Mouse (Mus musculus) forebrain, embryonic 15.5 days (tissue): Measurements from ENCODE around the gene Gria2. TPM values are rescaled to one million over a fixed set of nuclear protein-coding genes. Genes with fewer than 3 reads are reported as not detected.

Experiments
- ATAC-seq: fragments of 200-750 bp; cut with Nextera tagmentation; replicated peaks from 2 replicates; pipeline ENCODE4 v1.8.0; 2017; ENCODE audit warnings: mild to moderate bottlenecking, moderate TSS enrichment, moderate library complexity
- H3K27ac ChIP-seq: fragments of 300-500 bp; sonication (generic); replicated peaks from 2 replicates; pipeline ENCODE4 v1.5.1; 2015; ENCODE audit warnings: mild to moderate bottlenecking, inconsistent platforms
- H3K27me3 ChIP-seq: fragments of 300-500 bp; sonication (generic); 2 replicates; pipeline ENCODE4 v1.6.1; 2015; ENCODE audit warnings: inconsistent platforms
- H3K36me3 ChIP-seq: fragments of 300-500 bp; sonication (generic); 2 replicates; pipeline ENCODE4 v1.6.1; 2015; ENCODE audit warnings: mild to moderate bottlenecking, inconsistent platforms
- H3K4me1 ChIP-seq: fragments of 300-500 bp; sonication (generic); 2 replicates; pipeline ENCODE4 v1.6.1; 2015; ENCODE audit warnings: inconsistent platforms
- H3K4me2 ChIP-seq: fragments of 300-500 bp; sonication (generic); replicated peaks from 2 replicates; pipeline ENCODE4 v1.6.1; 2015; ENCODE audit warnings: mild to moderate bottlenecking, inconsistent platforms
- H3K4me3 ChIP-seq: fragments of 300-500 bp; sonication (generic); 2 replicates; pipeline ENCODE4 v1.5.1; 2015; ENCODE audit warnings: mild to moderate bottlenecking, inconsistent platforms
- H3K9ac ChIP-seq: fragments of 300-500 bp; sonication (generic); replicated peaks from 2 replicates; pipeline ENCODE4 v1.6.1; 2015; ENCODE audit warnings: mild to moderate bottlenecking, inconsistent platforms
- H3K9me3 ChIP-seq: fragments of 300-500 bp; sonication (generic); 2 replicates; pipeline ENCODE4 v1.6.1; 2016; ENCODE audit warnings: inconsistent platforms
- WGBS: fragments of 180-500 bp; shearing (Covaris S2); methylation state at CpG from one replicate; pipeline ENCODE4 v1.1.7; 2015; ENCODE audit warnings: mixed read lengths; 5-methylcytosine and 5-hydroxymethylcytosine counted together
- polyA plus RNA-seq: library from polyadenylated mRNA; unstranded; fragments of >200 nt; fragmentation: Nextera tagmentation; extraction: Ambion mirVana; gene quantifications from 2 replicates; pipeline ENCODE4 v1.2.1, GENCODE M21; 2015

The Gria2 gene
- polyA plus RNA-seq: 198 and 222 TPM in 2 replicates

- H3K27ac ChIP-seq: peak within 1 kb of the TSS; percentile 98
- H3K9ac ChIP-seq: peak within 1 kb of the TSS; percentile 86
- no peaks in the 10 kb centered on the region for H3K9me3 ChIP-seq
- peak within 1 kb of the TSS; percentile 76 for H3K4me2 ChIP-seq
- no peaks in the 10 kb centered on the region for H3K27me3 ChIP-seq
- under 1% methylated on average over 35 of the region's 35 CpGs for WGBS
- H3K36me3 ChIP-seq: no peaks in the 10 kb centered on the region
- H3K4me1 ChIP-seq: peaks cover 30% of the 10 kb centered on the region
- peak; percentile 94 for ATAC-seq
- peak within 1 kb of the TSS; percentile 89 for H3K4me3 ChIP-seq
These were observed at the start of gene Gria2 for GRCm38 (mm10) chr3:80802596-80803081. Gene Gria2, minus strand, starts transcription at chr3:80802835.

DNA sequence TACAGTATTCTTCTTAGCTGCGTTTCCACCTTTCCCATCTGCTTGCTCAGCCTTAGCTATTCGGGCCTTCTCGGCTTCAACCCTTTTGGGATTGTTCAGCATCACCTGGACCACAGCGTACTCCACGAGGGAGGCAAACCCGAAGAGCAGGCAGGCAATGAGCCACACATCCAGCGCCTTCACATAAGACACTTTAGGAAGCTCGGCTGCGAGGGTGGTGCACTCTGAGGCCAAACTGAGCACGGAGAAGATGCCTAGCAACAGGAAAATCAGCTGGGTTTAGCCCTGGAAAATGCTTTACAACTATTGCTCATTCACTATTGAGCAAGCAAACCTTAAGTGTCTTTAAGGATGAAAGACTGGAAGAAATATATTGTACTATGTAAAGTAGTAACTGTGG, 48.3 kb upstream of the Gria2 start:
- no peak overlapping the region for H3K4me2 ChIP-seq
- no peak for ATAC-seq
- H3K9ac ChIP-seq: no peak overlapping the region
- no peaks in the 10 kb centered on the region for H3K9me3 ChIP-seq
- H3K27ac ChIP-seq: no peak overlapping the region
- H3K4me3 ChIP-seq: no peak overlapping the region
- H3K27me3 ChIP-seq: no peaks in the 10 kb centered on the region
- no peaks in the 10 kb centered on the region for H3K4me1 ChIP-seq
- H3K36me3 ChIP-seq: no peaks in the 10 kb centered on the region
- 90% methylated on average over 10 of the region's 10 CpGs for WGBS

GRCm38 (mm10) chr3:80845634-80846033, 43.0 kb upstream of the Gria2 start:
- Histone ChIP-seq H3K9ac (no peak overlapping the region), H3K4me1 (no peaks in the 10 kb centered on the region), H3K4me2 (no peak overlapping the region), H3K4me3 (no peak overlapping the region), H3K9me3 (no peaks in the 10 kb centered on the region), H3K27ac (no peak overlapping the region), H3K27me3 (no peaks in the 10 kb centered on the region), H3K36me3 (no peaks in the 10 kb centered on the region)
- 83% methylated on average over 2 of the region's 2 CpGs for WGBS
- no peak for ATAC-seq

GRCm38 (mm10) chr3:80839845-80840244, 37.2 kb upstream of the Gria2 start:
- H3K27me3 ChIP-seq: no peaks in the 10 kb centered on the region
- no peak for ATAC-seq
- no peak overlapping the region for H3K4me3 ChIP-seq
- no peaks in the 10 kb centered on the region for H3K36me3 ChIP-seq
- H3K27ac ChIP-seq: no peak overlapping the region
- no peak overlapping the region for H3K9ac ChIP-seq
- no peaks in the 10 kb centered on the region for H3K4me1 ChIP-seq
- WGBS: 78% methylated on average over 5 of the region's 5 CpGs
- H3K9me3 ChIP-seq: no peaks in the 10 kb centered on the region
- H3K4me2 ChIP-seq: no peak overlapping the region

DNA sequence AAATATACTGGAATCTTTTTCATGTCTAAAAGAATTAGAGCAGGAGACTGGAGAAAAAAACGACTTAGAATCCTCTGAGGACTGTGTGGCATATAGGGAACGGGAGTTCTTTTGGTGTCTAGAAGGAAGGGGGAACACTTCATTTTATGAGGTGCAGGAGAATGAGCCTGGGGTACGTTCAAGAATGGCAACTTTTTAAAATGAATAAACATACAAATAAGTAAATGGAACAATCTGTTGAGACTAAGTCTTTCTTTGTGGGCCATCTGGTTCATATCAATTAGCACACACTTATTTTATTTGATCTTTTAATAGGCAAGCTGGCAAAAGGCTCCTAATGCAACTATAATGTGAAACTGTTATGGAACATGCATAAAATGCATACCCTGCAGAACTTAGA, 34.9 kb upstream of the Gria2 start:
- H3K4me1 ChIP-seq: no peaks in the 10 kb centered on the region
- no peak overlapping the region for H3K27ac ChIP-seq
- no peak for ATAC-seq
- 53% methylated on average over 3 of the region's 3 CpGs for WGBS
- H3K9ac ChIP-seq: no peak overlapping the region
- H3K4me3 ChIP-seq: no peak overlapping the region
- H3K27me3 ChIP-seq: no peaks in the 10 kb centered on the region
- H3K36me3 ChIP-seq: no peaks in the 10 kb centered on the region
- no peaks in the 10 kb centered on the region for H3K9me3 ChIP-seq
- H3K4me2 ChIP-seq: no peak overlapping the region

GRCm38 (mm10) chr3:80823975-80824374, 21.3 kb upstream of the Gria2 start:
- no peak for ATAC-seq
- Histone ChIP-seq H3K9me3 (no peaks in the 10 kb centered on the region), H3K4me3 (no peak overlapping the region), H3K9ac (no peak overlapping the region), H3K4me2 (no peak overlapping the region), H3K27ac (no peak overlapping the region), H3K36me3 (no peaks in the 10 kb centered on the region), H3K27me3 (no peaks in the 10 kb centered on the region), H3K4me1 (no peaks in the 10 kb centered on the region)
- WGBS: 94% methylated on average over 1 of the region's 1 CpGs

DNA sequence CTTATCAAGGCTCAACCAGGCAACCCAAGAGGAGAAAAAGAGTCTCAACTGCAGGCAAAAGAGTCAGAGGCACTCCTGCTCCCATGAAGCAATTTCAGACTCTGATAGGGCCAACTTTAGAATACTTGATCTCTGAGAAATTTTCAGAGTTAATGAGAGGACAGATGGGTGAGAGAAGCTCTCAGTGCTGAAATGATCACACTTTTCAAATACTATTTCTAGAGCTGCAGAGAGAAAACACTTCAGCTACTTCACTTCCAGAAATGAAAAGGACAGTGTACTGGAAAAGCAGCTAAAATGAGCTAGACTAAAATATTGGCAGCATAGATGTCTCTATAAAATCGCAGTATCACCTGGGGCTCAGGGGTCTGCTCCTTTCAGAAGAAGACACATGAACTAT, 16.0 kb upstream of the Gria2 start:
- no peak overlapping the region for H3K27ac ChIP-seq
- H3K4me2 ChIP-seq: no peak overlapping the region
- ATAC-seq: no peak
- no peaks in the 10 kb centered on the region for H3K27me3 ChIP-seq
- WGBS: 96% methylated on average over 1 of the region's 1 CpGs
- no peaks in the 10 kb centered on the region for H3K9me3 ChIP-seq
- no peak overlapping the region for H3K9ac ChIP-seq
- H3K4me3 ChIP-seq: no peak overlapping the region
- H3K36me3 ChIP-seq: no peaks in the 10 kb centered on the region
- H3K4me1 ChIP-seq: no peaks in the 10 kb centered on the region

DNA sequence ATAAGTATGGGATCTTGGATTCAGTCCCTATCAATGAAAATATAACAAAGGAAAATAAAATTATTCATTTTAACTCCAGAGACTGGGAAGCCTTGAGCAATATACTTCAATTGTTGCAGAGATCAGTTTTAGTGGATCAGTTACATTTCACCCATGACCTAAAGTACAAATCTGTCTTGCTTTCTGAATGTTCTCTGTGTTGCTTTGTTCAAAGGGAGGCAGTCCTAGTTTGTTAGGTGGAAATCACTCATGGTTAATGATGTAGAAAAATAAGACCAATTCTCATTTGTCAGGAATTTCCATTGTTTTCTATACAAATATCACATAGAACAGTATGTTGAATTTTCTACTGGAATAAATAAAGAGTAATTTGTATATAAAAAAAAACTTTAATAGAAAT, 11.1 kb upstream of the Gria2 start:
- no peaks in the 10 kb centered on the region for H3K4me1 ChIP-seq

GRCm38 (mm10) chr3:80812237-80812636, 9.6 kb upstream of the Gria2 start:
- H3K4me1 ChIP-seq: no peaks in the 10 kb centered on the region
- H3K4me2 ChIP-seq: no peak overlapping the region
- 82% methylated on average over 3 of the region's 3 CpGs for WGBS
- no peak overlapping the region for H3K27ac ChIP-seq
- no peak for ATAC-seq
- no peak overlapping the region for H3K4me3 ChIP-seq
- no peak overlapping the region for H3K9ac ChIP-seq
- no peaks in the 10 kb centered on the region for H3K36me3 ChIP-seq
- H3K9me3 ChIP-seq: no peaks in the 10 kb centered on the region
- no peaks in the 10 kb centered on the region for H3K27me3 ChIP-seq

More for the DNA sequence above, 11.1 kb upstream of the Gria2 start:
- Histone ChIP-seq H3K27ac (no peak overlapping the region), H3K4me2 (no peak overlapping the region), H3K27me3 (no peaks in the 10 kb centered on the region), H3K9ac (no peak overlapping the region), H3K4me3 (no peak overlapping the region), H3K36me3 (no peaks in the 10 kb centered on the region), H3K9me3 (no peaks in the 10 kb centered on the region)
- ATAC-seq: no peak

DNA sequence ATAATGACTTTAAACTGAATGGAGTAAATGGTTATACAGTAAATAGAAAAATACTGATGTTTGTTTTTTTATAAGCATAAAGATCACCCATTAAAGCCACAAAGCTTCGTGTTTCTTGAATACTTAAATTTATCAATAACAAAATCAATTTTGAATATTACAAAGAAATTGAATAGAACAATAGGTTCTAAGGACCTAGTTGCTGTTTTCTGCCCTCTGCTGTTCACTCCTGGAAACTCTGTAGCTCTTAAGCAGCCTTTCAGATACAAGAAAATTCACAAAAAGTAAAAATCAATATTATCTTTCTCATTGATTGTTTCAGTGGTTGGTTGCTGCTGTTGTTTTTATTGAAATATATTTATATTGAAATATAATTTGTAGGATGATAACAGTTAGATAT, 2.7 kb upstream of the Gria2 start:
- Histone ChIP-seq H3K36me3 (no peaks in the 10 kb centered on the region), H3K9ac (no peak overlapping the region), H3K4me2 (no peak overlapping the region), H3K9me3 (no peaks in the 10 kb centered on the region), H3K4me3 (no peak overlapping the region), H3K27ac (no peak overlapping the region), H3K27me3 (no peaks in the 10 kb centered on the region), H3K4me1 (peaks cover 9% of the 10 kb centered on the region)
- no peak for ATAC-seq
- WGBS: 8% methylated on average over 1 of the region's 1 CpGs

- Histone ChIP-seq H3K4me2 (peak overlapping the region; percentile 76; the same call in 1 of the 2 replicates), H3K4me3 (0 out of 2 replicates have a peak overlapping the region, but pooled peaks have one; percentile 89), H3K27ac (peak overlapping the region; percentile 98), H3K9ac (no peak overlapping the region), H3K27me3 (no peaks in the 10 kb centered on the region), H3K4me1 (peaks cover 18% of the 10 kb centered on the region), H3K9me3 (no peaks in the 10 kb centered on the region), H3K36me3 (no peaks in the 10 kb centered on the region)
- ATAC-seq: no peak
- 23% methylated on average over 1 of the region's 1 CpGs for WGBS
These were observed 1.2 kb upstream of the Gria2 start for GRCm38 (mm10) chr3:80803811-80804210.

DNA sequence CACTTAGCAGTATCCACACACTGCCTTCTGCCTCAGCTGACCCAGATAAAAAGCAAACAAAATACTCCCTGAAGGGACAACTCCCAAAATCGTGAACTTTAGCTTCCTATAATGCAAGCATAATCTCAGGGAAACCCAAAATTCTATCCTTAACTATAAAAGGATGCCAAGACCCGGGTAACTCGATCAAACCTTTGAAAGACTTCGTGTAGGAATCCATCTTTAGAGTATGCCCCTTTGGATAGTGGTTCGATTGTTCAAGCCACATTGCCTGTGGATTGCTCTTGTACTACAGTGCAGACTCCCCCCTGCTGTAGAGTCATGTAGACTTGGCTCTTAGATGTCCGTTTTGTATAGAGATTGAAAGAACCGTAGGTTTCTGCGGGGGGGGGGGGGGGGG, 576 bp upstream of the Gria2 start:
- Histone ChIP-seq H3K27ac (peak overlapping the region; percentile 98), H3K27me3 (no peaks in the 10 kb centered on the region), H3K9ac (peak overlapping the region; percentile 86), H3K4me3 (peak overlapping the region; percentile 89), H3K36me3 (no peaks in the 10 kb centered on the region), H3K4me2 (peak overlapping the region; percentile 76), H3K9me3 (no peaks in the 10 kb centered on the region), H3K4me1 (peaks cover 24% of the 10 kb centered on the region)
- 31% methylated on average over 8 of the region's 8 CpGs for WGBS
- no peak; the same call in 1 of the 2 replicates for ATAC-seq

DNA sequence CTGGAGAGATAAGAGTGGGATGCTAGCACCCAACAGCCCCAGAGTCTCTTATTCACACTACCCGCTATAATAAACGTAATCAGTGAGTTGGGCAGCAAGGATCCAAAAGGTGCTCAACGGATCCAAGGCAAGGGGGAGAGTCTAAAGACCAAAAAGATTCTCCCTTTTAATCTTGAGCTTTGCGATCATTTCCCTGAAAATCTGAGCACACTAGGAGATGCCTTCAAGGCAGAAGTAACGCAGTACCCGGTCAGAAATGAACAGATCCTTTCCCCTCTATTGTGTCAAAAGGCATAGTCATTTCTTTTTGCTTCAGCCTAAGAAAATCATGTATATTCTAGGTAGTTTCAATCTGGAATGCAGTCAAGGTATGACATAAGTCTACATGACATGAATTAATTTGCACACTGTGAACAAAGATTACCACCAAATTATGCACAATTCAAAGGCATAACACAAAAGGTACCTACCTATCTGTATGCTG, 766 bp downstream of the Gria2 start:
- H3K4me3 ChIP-seq: peak overlapping the region; percentile 89
- H3K27me3 ChIP-seq: no peaks in the 10 kb centered on the region
- H3K27ac ChIP-seq: peak overlapping the region; percentile 98
- peak overlapping the region; percentile 76 for H3K4me2 ChIP-seq
- WGBS: 1% methylated on average over 6 of the region's 6 CpGs
- peak overlapping the region; percentile 86 for H3K9ac ChIP-seq
- peaks cover 34% of the 10 kb centered on the region for H3K4me1 ChIP-seq
- peak; percentile 3; the same call in 1 of the 2 replicates for ATAC-seq
- no peaks in the 10 kb centered on the region for H3K36me3 ChIP-seq
- no peaks in the 10 kb centered on the region for H3K9me3 ChIP-seq
